Mouse (Mus musculus): ENCODE measurements around the gene Abhd14b.

DNA sequence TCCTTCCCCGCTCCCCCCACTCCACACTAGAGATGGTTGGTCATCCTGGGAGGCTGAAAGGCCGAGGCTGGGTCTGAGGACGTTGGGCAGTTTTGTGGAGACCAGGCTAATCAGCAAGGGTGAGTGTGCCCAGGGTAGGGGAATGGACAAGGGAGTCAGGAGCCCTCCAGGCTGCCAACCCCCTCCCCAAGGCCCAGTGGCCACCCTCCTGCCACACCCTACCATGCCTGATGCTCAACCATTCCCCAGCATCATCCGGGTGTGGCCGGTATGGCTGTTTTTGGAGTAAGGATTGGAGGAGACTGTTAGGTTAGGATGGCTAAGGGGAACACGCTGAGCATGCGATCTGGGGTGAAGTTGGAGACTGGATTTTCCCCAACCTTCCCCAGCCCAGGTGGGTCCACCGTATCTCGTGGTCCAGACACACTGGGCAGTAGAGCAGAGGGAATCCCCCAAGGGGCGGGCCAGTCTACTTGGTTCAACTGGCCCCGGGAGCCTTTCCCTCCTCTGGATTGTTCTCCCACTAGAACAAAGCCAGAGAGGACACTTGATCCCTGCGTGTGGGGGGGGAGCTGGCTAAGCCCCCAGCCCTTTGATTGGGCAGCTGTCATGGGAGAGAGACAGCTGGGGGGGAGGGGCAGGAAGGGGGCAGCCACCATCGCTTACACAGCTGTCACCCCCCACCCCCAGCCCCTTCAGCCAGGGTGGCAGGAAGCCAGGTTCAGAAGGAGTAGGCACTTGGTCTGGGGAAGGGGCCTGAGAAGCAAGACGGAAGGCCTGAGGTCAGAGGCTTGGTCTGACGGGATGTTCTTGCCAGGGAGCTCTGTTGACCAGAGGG lies 9.3 kb downstream of the Abhd14b start:
- TF ChIP-seq POLR2A (IDR thresholded peaks at IDR 0.05; ENCODE audit: control insufficient read depth, extremely low read depth, insufficient read depth, low read length, poor library complexity) (no peak), CTCF (IDR thresholded peaks at IDR 0.05; ENCODE audit: borderline replicate concordance, control insufficient read depth, extremely low read depth, insufficient read depth, low read length, poor library complexity) (no peak)
